Mouse (Mus musculus): ENCODE measurements at regions not wholly inside any gene's neighbourhood (a gene's known extent, or its start where the extent isn't known, plus 50 kb on each side); places are given as distances from the start of the nearest gene placed in this dataset.

- no peak for TF ChIP-seq CTCF (IDR thresholded peaks at IDR 0.05; ENCODE audit: insufficient read depth, low read length)
- TF ChIP-seq POLR2A (IDR thresholded peaks at IDR 0.05; ENCODE audit: borderline replicate concordance, extremely low read depth, low read depth, low read length), result no peak
Measured at GRCm38 (mm10) chr13:97676536-97677048, 83.8 kb downstream of the Gm10260 start.

Measured in lung, adult 2 months (tissue).